Mouse (Mus musculus): ENCODE measurements around the gene 2210016F16Rik. TPM values are rescaled to one million over a fixed set of nuclear protein-coding genes. Genes with fewer than 3 reads are reported as not detected.
A peak's percentile ranks its signal among the peaks of the same experiment; 100 is the strongest.

The 2210016F16Rik gene
- polyA plus RNA-seq, 1 experiment from 2014 or later: 30.1 TPM

- H3K4me1 ChIP-seq: no peaks in the 10 kb centered on the region
- no peak for ATAC-seq (ENCODE audit: insufficient number of reproducible peaks, low FRiP score, low TSS enrichment, low read depth)
- no peaks in the 10 kb centered on the region for H3K9me3 ChIP-seq (replicated peaks)
- no peak overlapping the region for H3K4me3 ChIP-seq (replicated peaks)
- no peak overlapping the region for H3K9ac ChIP-seq
- H3K4me2 ChIP-seq (replicated peaks): no peak overlapping the region
- no peak overlapping the region for H3K27ac ChIP-seq (replicated peaks)
- WGBS: 83% methylated on average over 12 of the region's 12 CpGs
- no peaks in the 10 kb centered on the region for H3K36me3 ChIP-seq
- no peaks in the 10 kb centered on the region for H3K27me3 ChIP-seq
These were observed 47.6 kb downstream of the 2210016F16Rik start for GRCm38 (mm10) chr13:58337456-58337855.

GRCm38 (mm10) chr13:58334116-58334515 lies 50.9 kb downstream of the 2210016F16Rik start:
- Histone ChIP-seq H3K27ac (replicated peaks) (no peak overlapping the region), H3K4me3 (replicated peaks) (no peak overlapping the region), H3K27me3 (no peaks in the 10 kb centered on the region), H3K9me3 (replicated peaks) (no peaks in the 10 kb centered on the region), H3K4me1 (no peaks in the 10 kb centered on the region), H3K36me3 (no peaks in the 10 kb centered on the region), H3K9ac (no peak overlapping the region), H3K4me2 (replicated peaks) (no peak overlapping the region)
- WGBS: 91% methylated on average over 5 of the region's 5 CpGs
- no peak for ATAC-seq (ENCODE audit: insufficient number of reproducible peaks, low FRiP score, low TSS enrichment, low read depth)

MicroRNA genes within 50 kb of the gene (microRNA counts, 519-probe panel; counts per million panel counts)
- microRNA mmu-miR-7a: 2,641 counts per million, percentile 62 among the panel's probes with 10 or more counts

Small RNA genes within 50 kb of the gene (microRNA-seq; reads per million reads assigned to microRNA genes)
- 44.3 reads per million, percentile 44 among the genes with 10 or more reads in this experiment for gene Mir7-1 (ENCODE audit: borderline number of aligned reads)

Other genes starting within 250 kb of the 2210016F16Rik start
- gene Idnk, start 227.6 kb downstream of the 2210016F16Rik start, polyA plus RNA-seq (2015; fragmentation: Nextera tagmentation; extraction: Ambion mirVana): 32.6 and 36.3 TPM in 2 replicates
- 109 and 115 TPM in 2 replicates for gene Ubqln1, start 169.6 kb downstream of the 2210016F16Rik start, polyA plus RNA-seq (2015; fragmentation: Nextera tagmentation; extraction: Ambion mirVana)
- gene Gkap1, start 109.5 kb downstream of the 2210016F16Rik start, polyA plus RNA-seq (2015; fragmentation: Nextera tagmentation; extraction: Ambion mirVana): 23.1 and 26.8 TPM in 2 replicates
- gene Kif27, start 26.1 kb downstream of the 2210016F16Rik start, polyA plus RNA-seq (2015; fragmentation: Nextera tagmentation; extraction: Ambion mirVana): 1.4 and 2.2 TPM in 2 replicates
- 24.4 and 26.1 TPM in 2 replicates for gene Rmi1, start 17.0 kb upstream of the 2210016F16Rik start, polyA plus RNA-seq (2015; fragmentation: Nextera tagmentation; extraction: Ambion mirVana)
- 1,301 and 1,310 TPM in 2 replicates for gene Hnrnpk, start 18.1 kb upstream of the 2210016F16Rik start, polyA plus RNA-seq (2015; fragmentation: Nextera tagmentation; extraction: Ambion mirVana)
- gene Slc28a3, start 225.7 kb upstream of the 2210016F16Rik start, polyA plus RNA-seq (2015; fragmentation: Nextera tagmentation; extraction: Ambion mirVana): 0.93 and 1.3 TPM in 2 replicates

All from embryonic facial prominence, embryonic 15.5 days (tissue).